Mouse (Mus musculus) brain, embryonic 14.5 days (tissue): ENCODE measurements around the gene Rbm47.

Experiments used
- CTCF ChIP-seq: fragments of 200-500 bp; IDR thresholded peaks from 2 replicates; pipeline ENCODE4 v1.5.1; 2012; ENCODE audit warnings: inconsistent platforms, mild to moderate bottlenecking, moderate library complexity, borderline replicate concordance; ENCODE audit not compliant: insufficient read depth, insufficient read length; ENCODE audit errors: extremely low read depth
- POLR2A ChIP-seq: fragments of 200-500 bp; IDR thresholded peaks from 2 replicates; pipeline ENCODE4 v1.6.1; 2012; ENCODE audit warnings: mild to moderate bottlenecking, inconsistent platforms, borderline replicate concordance; ENCODE audit not compliant: poor library complexity, insufficient read depth, insufficient read length, severe bottlenecking; ENCODE audit errors: extremely low read depth

GRCm38 (mm10) chr5:66139171-66139570, 33.7 kb downstream of the Rbm47 start:
- TF ChIP-seq CTCF, result no peak
- TF ChIP-seq POLR2A, result no peak
